Mouse (Mus musculus) layer of hippocampus, adult 2 months (tissue): ENCODE measurements around the gene 1700123O20Rik. TPM values are rescaled to one million over a fixed set of nuclear protein-coding genes. Genes with fewer than 3 reads are reported as not detected.
A peak's percentile ranks its signal among the peaks of the same experiment; 100 is the strongest.

Experiments
- DNase-seq, 2 experiments: peaks; one replicate each; pipeline ENCODE4 v3.0.0; 2022; ENCODE audit warnings: low spot score in 2 of 2
- H3K27ac ChIP-seq: fragments of 200-600 bp; 2 replicates; pipeline ENCODE4 v1.8.1; 2022
- H3K4me3 ChIP-seq: fragments of 200-600 bp; 2 replicates; pipeline ENCODE4 v1.8.1; 2022; ENCODE audit warnings: mild to moderate bottlenecking
- CTCF ChIP-seq: fragments of 200-600 bp; conservative IDR thresholded peaks from 2 replicates; pipeline ENCODE4 v1.8.1; 2022; ENCODE audit warnings: antibody characterized with exemption, mild to moderate bottlenecking, moderate library complexity
- total RNA-seq, 2 experiments: library from RNA; stranded (reverse); gene quantifications; 2 replicates each; pipeline ENCODE4 v1.2.3; 2021

The 1700123O20Rik gene
- total RNA-seq, 2 experiments from 2014 or later = 20.8 to 22.1 TPM

- TF ChIP-seq CTCF = peak; percentile 98
- peak; percentile 79 to 83 for DNase-seq
- peak overlapping the region; percentile 75 for H3K27ac ChIP-seq
- H3K4me3 ChIP-seq = peak overlapping the region; percentile 55
Measured at GRCm38 (mm10) chr14:54714121-54714520, 28.1 kb downstream of the 1700123O20Rik start.

GRCm38 (mm10) chr14:54714617-54715081 lies 28.6 kb downstream of the 1700123O20Rik start:
- no peak for TF ChIP-seq CTCF
- DNase-seq = no peak
- Histone ChIP-seq H3K4me3 (peak overlapping the region; percentile 55), H3K27ac (peak overlapping the region; percentile 75)

- no peak for TF ChIP-seq CTCF
- no peak overlapping the region for H3K27ac ChIP-seq
Measured at GRCm38 (mm10) chr14:54715402-54715801, 29.4 kb downstream of the 1700123O20Rik start.

GRCm38 (mm10) chr14:54720041-54720440 lies 34.0 kb downstream of the 1700123O20Rik start:
- TF ChIP-seq CTCF = no peak
- Histone ChIP-seq H3K27ac (no peak overlapping the region), H3K4me3 (no peak overlapping the region)
- no peak for DNase-seq

More at GRCm38 (mm10) chr14:54715402-54715801, 29.4 kb downstream of the 1700123O20Rik start:
- DNase-seq = no peak
- H3K4me3 ChIP-seq = no peak overlapping the region

- Histone ChIP-seq H3K4me3 (no peak overlapping the region), H3K27ac (no peak overlapping the region)
- DNase-seq = no peak
- no peak for TF ChIP-seq CTCF
Measured at GRCm38 (mm10) chr14:54720654-54721350, 34.8 kb downstream of the 1700123O20Rik start.

GRCm38 (mm10) chr14:54721711-54722110 lies 35.7 kb downstream of the 1700123O20Rik start:
- Histone ChIP-seq H3K27ac (no peak overlapping the region), H3K4me3 (no peak overlapping the region)
- no peak for TF ChIP-seq CTCF
- no peak for DNase-seq

- H3K27ac ChIP-seq = no peak overlapping the region
- no peak overlapping the region for H3K4me3 ChIP-seq
- DNase-seq = no peak
- no peak for TF ChIP-seq CTCF
Measured at GRCm38 (mm10) chr14:54724049-54724448, 38.0 kb downstream of the 1700123O20Rik start.

GRCm38 (mm10) chr14:54727565-54727964 lies 41.5 kb downstream of the 1700123O20Rik start:
- no peak for DNase-seq
- no peak overlapping the region for H3K4me3 ChIP-seq
- no peak overlapping the region for H3K27ac ChIP-seq
- no peak for TF ChIP-seq CTCF

GRCm38 (mm10) chr14:54728823-54729653 lies 43.0 kb downstream of the 1700123O20Rik start:
- Histone ChIP-seq H3K4me3 (no peak overlapping the region), H3K27ac (peak overlapping the region; percentile 68; the same call in 1 of the 2 replicates)
- no peak for DNase-seq
- no peak for TF ChIP-seq CTCF

- no peak overlapping the region for H3K4me3 ChIP-seq
- peak overlapping the region; percentile 63 for H3K27ac ChIP-seq
Measured at GRCm38 (mm10) chr14:54730305-54730704, 44.3 kb downstream of the 1700123O20Rik start.

GRCm38 (mm10) chr14:54732206-54732605 lies 46.2 kb downstream of the 1700123O20Rik start:
- no peak for TF ChIP-seq CTCF
- Histone ChIP-seq H3K27ac (peak overlapping the region; percentile 9), H3K4me3 (no peak overlapping the region)
- DNase-seq = no peak

More at GRCm38 (mm10) chr14:54730305-54730704, 44.3 kb downstream of the 1700123O20Rik start:
- TF ChIP-seq CTCF = no peak
- peak; percentile 39 to 61 for DNase-seq

- TF ChIP-seq CTCF = no peak
- Histone ChIP-seq H3K4me3 (no peak overlapping the region), H3K27ac (peak overlapping the region; percentile 18; the same call in 1 of the 2 replicates)
- no peak for DNase-seq
Measured at GRCm38 (mm10) chr14:54734004-54734403, 48.0 kb downstream of the 1700123O20Rik start.

- H3K27ac ChIP-seq = no peak overlapping the region
- H3K4me3 ChIP-seq = no peak overlapping the region
- no peak for DNase-seq
- TF ChIP-seq CTCF = no peak
Measured at GRCm38 (mm10) chr14:54735221-54735620, 49.2 kb downstream of the 1700123O20Rik start.
